Mouse (Mus musculus) forebrain, embryonic 12.5 days (tissue): ENCODE measurements at regions not wholly inside any gene's neighbourhood (a gene's known extent, or its start where the extent isn't known, plus 50 kb on each side); places are given as distances from the start of the nearest gene placed in this dataset.
A peak's percentile ranks its signal among the peaks of the same experiment; 100 is the strongest.
"Not testable (repeated sequence)": the region's sequence is repeated elsewhere in the genome, so short reads cannot be mapped to it uniquely, and the experiment has no call there.

Experiments
- ATAC-seq: fragments of 200-750 bp; cut with Nextera tagmentation; 2 replicates; pipeline ENCODE4 v1.8.0; 2017; ENCODE audit warnings: moderate TSS enrichment; ENCODE audit not compliant: low FRiP score
- H3K27ac ChIP-seq: fragments of 300-500 bp; sonication (generic); 2 replicates; pipeline ENCODE4 v1.5.1; 2016; ENCODE audit warnings: mild to moderate bottlenecking
- H3K27me3 ChIP-seq: fragments of 300-500 bp; sonication (generic); 2 replicates; pipeline ENCODE4 v1.6.1; 2016; ENCODE audit warnings: mild to moderate bottlenecking
- H3K36me3 ChIP-seq: fragments of 300-500 bp; sonication (generic); replicated peaks from 2 replicates; pipeline ENCODE4 v1.6.1; 2016; ENCODE audit warnings: mild to moderate bottlenecking
- H3K4me1 ChIP-seq: fragments of 300-500 bp; sonication (generic); 2 replicates; pipeline ENCODE4 v1.6.1; 2016
- H3K4me2 ChIP-seq: fragments of 300-500 bp; sonication (generic); 2 replicates; pipeline ENCODE4 v1.6.1; 2016; ENCODE audit warnings: mild to moderate bottlenecking, moderate library complexity
- H3K4me3 ChIP-seq: fragments of 300-500 bp; sonication (generic); replicated peaks from 2 replicates; pipeline ENCODE4 v1.5.1; 2016; ENCODE audit warnings: mild to moderate bottlenecking
- H3K9ac ChIP-seq: fragments of 300-500 bp; sonication (generic); 2 replicates; pipeline ENCODE4 v1.6.1; 2016; ENCODE audit warnings: mild to moderate bottlenecking
- H3K9me3 ChIP-seq: fragments of 300-500 bp; sonication (generic); 2 replicates; pipeline ENCODE4 v1.6.1; 2016
- WGBS: fragments of 180-500 bp; shearing (Covaris S2); methylation state at CpG from one replicate; pipeline ENCODE4 v1.1.7; 2016; 5-methylcytosine and 5-hydroxymethylcytosine counted together

DNA sequence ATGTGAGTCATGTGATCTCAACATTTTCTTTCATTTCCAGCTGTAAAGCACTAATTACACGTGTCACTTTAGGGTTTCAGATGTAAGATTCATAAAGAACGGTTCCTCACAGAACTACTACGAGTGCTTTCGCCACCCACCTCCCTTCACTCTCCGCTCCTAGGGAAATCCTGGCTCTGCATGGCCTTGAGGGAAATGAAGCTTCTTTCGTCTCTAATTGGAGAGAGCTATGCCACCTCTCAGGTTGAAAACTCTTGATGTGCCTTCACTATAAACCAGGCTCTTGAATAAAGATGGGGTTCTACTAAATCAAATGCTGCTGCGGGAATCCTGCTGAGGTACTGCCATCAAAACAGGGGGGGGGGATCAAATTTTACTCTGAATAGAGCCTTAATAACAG, 686.0 kb upstream of the Hs3st1 start:
- Histone ChIP-seq H3K27ac (no peak overlapping the region), H3K36me3 (no peaks in the 10 kb centered on the region), H3K4me3 (no peak overlapping the region), H3K4me1 (no peaks in the 10 kb centered on the region), H3K4me2 (no peak overlapping the region), H3K9me3 (no peaks in the 10 kb centered on the region), H3K9ac (no peak overlapping the region), H3K27me3 (no peaks in the 10 kb centered on the region)
- no peak for ATAC-seq
- WGBS = 70% methylated on average over 7 of the region's 7 CpGs

DNA sequence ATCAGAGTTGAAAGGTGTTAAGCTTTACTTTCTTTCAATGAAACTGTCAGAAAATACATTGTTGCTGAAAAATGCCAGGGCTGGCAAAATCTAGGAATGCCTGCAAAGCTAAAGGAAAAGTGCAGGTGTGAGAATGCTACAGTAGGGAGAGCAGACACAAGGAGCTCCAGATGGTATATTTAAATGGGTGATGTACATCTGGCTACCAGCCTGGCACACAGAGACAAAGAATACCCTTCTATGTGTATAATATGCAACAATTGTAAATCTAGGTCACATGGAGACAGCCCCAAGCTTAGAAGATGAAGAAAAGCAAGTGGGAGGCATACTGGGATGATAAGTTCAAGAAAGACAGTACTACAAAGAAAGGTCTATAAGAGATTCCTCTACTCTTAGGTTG, 647.4 kb upstream of the Hs3st1 start:
- no peaks in the 10 kb centered on the region for H3K9me3 ChIP-seq
- no peaks in the 10 kb centered on the region for H3K27me3 ChIP-seq
- no peak overlapping the region for H3K27ac ChIP-seq
- no peak for ATAC-seq
- no peaks in the 10 kb centered on the region for H3K36me3 ChIP-seq
- H3K4me1 ChIP-seq = no peaks in the 10 kb centered on the region
- H3K4me2 ChIP-seq = no peak overlapping the region
- H3K9ac ChIP-seq = no peak overlapping the region
- H3K4me3 ChIP-seq = no peak overlapping the region

DNA sequence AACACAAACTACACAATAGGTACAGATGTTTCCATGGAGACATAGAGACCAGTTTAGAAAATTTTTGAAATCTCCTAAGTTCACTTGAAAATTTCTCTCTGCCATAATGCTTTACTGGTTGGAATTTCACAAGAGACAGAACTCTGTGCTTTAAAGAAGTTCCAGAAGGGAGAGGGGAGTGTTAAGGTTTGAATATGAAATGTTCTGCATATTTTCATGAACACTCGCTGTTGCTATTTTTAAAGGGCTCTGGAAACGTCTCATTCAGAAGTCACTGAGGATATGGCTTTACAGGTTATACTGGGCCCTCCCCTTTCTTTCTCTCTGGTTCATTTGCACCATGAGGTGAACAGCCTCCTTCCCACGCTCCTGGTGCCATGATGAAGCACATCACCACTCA, 639.5 kb upstream of the Hs3st1 start:
- Histone ChIP-seq H3K27me3 (no peaks in the 10 kb centered on the region), H3K4me1 (no peaks in the 10 kb centered on the region), H3K9me3 (no peaks in the 10 kb centered on the region), H3K4me2 (no peak overlapping the region), H3K4me3 (no peak overlapping the region), H3K9ac (no peak overlapping the region), H3K36me3 (no peaks in the 10 kb centered on the region), H3K27ac (no peak overlapping the region)
- ATAC-seq = no peak
- WGBS = 80% methylated on average over 3 of the region's 3 CpGs

DNA sequence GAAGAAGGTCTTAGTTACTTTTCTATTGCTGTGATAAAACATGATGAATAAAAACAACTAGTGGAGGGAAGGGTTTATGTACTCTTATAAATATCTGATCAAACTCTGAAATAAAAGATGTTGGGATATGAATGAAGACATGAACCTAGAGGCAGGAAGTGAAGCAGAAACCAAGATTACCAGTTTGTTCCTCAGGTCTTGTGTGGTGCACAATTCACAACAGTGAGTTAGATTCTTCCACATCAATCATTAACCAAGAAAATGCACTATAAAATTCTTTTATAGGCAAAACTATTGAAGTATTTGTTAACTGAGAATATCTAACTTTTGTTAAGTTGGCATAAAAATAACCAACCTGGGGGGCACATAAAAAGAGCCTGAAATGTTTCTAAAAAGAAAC, 634.3 kb upstream of the Hs3st1 start:
- Histone ChIP-seq H3K4me2 (no peak overlapping the region), H3K36me3 (no peaks in the 10 kb centered on the region), H3K4me3 (no peak overlapping the region), H3K9ac (no peak overlapping the region), H3K9me3 (no peaks in the 10 kb centered on the region), H3K27ac (no peak overlapping the region), H3K27me3 (no peaks in the 10 kb centered on the region), H3K4me1 (no peaks in the 10 kb centered on the region)
- ATAC-seq = no peak

DNA sequence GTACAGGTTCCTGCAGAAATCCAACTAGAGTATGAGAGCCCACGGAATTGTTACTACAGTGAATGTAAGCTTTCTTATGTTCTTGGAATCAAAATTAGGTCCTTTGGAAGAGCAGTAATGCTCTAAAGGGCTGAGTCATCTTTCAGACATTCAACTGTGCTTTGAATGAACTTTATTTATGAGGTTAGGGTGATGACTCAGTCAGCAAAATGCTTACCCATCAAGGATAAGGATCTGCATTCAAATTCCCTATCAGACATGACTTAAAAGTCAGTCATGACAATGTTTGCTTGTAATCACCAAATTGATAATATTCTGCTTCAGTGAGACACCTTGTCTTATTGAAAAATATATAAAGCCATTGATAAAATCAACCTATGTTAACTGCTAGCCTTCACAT, 611.7 kb upstream of the Hs3st1 start:
- no peak overlapping the region for H3K9ac ChIP-seq
- H3K4me1 ChIP-seq = no peaks in the 10 kb centered on the region
- 95% methylated on average over 1 of the region's 1 CpGs for WGBS
- H3K27ac ChIP-seq = no peak overlapping the region
- no peaks in the 10 kb centered on the region for H3K9me3 ChIP-seq
- no peak overlapping the region for H3K4me3 ChIP-seq
- no peaks in the 10 kb centered on the region for H3K27me3 ChIP-seq
- no peak for ATAC-seq
- no peaks in the 10 kb centered on the region for H3K36me3 ChIP-seq
- H3K4me2 ChIP-seq = no peak overlapping the region

DNA sequence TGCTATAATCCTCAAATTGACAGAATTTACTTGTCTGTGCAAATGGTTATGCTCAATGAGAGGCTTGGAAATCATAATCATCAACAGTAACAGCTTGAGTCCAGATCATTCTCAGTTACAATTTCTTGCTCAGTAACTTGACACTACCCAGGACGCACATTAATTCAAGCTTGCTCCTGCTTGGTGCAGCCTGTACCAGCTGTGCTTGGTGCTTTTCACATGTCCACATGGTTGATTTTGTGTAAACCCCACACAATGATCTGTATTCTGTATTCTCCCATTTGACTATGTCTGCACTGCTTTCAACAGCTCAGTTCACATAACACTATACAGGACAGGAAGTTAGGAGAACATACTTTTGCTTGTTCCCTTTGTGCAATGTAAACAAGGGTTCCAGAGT, 576.0 kb upstream of the Hs3st1 start:
- H3K4me2 ChIP-seq = no peak overlapping the region
- H3K9me3 ChIP-seq = no peaks in the 10 kb centered on the region
- no peak overlapping the region for H3K9ac ChIP-seq
- WGBS = 57% methylated on average over 1 of the region's 1 CpGs
- ATAC-seq = peak; percentile 57
- H3K27ac ChIP-seq = no peak overlapping the region
- no peaks in the 10 kb centered on the region for H3K27me3 ChIP-seq
- H3K36me3 ChIP-seq = no peaks in the 10 kb centered on the region
- H3K4me3 ChIP-seq = no peak overlapping the region
- H3K4me1 ChIP-seq = no peaks in the 10 kb centered on the region

DNA sequence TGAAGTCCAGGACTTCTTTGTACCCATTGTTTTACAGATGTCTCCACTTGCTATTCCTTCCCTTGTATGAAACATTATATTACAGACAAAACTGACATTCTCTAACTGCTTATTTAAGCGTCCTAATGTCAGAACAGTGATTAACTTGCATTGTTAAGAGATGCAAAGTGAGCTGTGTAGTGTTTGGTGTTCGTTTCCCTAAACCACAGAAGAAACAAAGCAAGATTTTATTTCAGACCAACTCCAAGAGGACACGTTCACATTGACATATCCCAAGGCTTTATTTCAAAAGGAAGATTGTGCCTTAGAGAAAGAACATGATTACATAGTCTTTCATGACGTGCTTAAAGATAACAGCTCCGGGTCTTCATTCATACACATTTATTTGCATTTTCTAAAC, 553.2 kb upstream of the Hs3st1 start:
- no peaks in the 10 kb centered on the region for H3K4me1 ChIP-seq
- H3K9me3 ChIP-seq = no peaks in the 10 kb centered on the region
- 66% methylated on average over 5 of the region's 5 CpGs for WGBS
- H3K27ac ChIP-seq = no peak overlapping the region
- no peak overlapping the region for H3K9ac ChIP-seq
- no peak overlapping the region for H3K4me2 ChIP-seq
- ATAC-seq = no peak
- no peaks in the 10 kb centered on the region for H3K27me3 ChIP-seq
- no peak overlapping the region for H3K4me3 ChIP-seq
- H3K36me3 ChIP-seq = no peaks in the 10 kb centered on the region

DNA sequence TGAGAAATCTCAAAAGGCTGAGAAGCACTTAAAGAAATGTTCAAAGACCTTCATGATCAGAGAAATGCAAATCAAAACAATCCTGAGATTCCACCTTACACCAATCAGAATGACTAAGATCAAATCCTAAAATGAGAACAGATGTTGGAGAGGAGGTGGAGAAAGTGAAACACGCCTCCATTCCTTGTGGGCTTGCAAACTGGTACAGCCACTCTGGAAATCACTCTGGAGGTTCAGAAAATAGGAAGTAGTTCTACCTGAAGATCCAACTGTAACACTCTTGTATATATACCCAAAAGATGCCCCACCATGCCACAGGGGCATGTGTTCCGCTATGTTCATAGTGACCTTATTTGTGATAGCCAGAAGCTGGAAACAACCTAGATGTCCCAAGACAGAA, 549.5 kb upstream of the Hs3st1 start:
- not testable (repeated sequence) for ATAC-seq, H3K27ac ChIP-seq, H3K9me3 ChIP-seq, H3K9ac ChIP-seq, H3K27me3 ChIP-seq, H3K36me3 ChIP-seq, H3K4me3 ChIP-seq, H3K4me2 ChIP-seq, H3K4me1 ChIP-seq
- 83% methylated on average over 2 of the region's 2 CpGs for WGBS

DNA sequence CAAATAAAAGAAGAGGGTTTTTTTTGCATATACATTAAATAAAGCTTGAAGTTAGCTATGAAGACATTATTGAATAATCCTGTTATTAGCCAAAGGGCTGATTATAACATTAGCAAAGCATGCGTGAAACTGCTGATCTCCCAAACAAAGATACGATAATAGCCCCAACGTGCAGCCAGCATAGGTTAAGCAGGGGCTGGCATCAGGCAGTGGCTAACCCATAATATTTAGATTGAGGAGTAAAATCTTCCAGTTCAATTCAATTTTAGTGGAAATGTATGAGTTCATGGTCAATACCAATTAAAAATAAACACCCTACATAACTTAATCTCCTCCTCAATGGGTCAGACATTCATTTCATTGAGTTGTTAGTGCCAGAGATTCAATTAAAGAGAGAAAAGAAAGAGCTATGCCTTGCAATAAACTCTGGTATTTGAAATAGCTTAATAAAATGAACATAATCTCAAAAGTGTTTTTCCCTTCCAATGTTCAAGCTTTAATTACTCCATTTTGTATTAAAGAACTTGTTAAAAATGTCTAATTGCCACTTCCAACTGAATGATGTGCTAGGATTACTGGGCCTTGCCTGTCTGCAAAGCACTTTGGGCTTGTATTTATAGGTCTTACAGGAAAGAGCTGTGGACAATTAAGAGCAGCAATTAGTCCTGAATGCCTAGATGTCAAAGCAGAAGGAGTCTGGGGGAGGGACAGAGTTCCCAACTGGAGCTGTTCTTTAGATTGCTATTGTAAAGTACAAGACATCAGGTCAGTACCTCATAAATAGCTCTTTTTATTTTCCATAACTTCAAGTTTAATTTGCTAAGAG, 539.8 kb upstream of the Hs3st1 start:
- Histone ChIP-seq H3K36me3 (no peaks in the 10 kb centered on the region), H3K27me3 (no peaks in the 10 kb centered on the region), H3K9ac (no peak overlapping the region), H3K9me3 (no peaks in the 10 kb centered on the region), H3K4me1 (no peaks in the 10 kb centered on the region; the same call in 1 of the 2 replicates), H3K27ac (no peak overlapping the region), H3K4me3 (no peak overlapping the region), H3K4me2 (no peak overlapping the region)
- ATAC-seq = peak; percentile 82; the same call in 1 of the 2 replicates
- 20% methylated on average over 3 of the region's 3 CpGs for WGBS

DNA sequence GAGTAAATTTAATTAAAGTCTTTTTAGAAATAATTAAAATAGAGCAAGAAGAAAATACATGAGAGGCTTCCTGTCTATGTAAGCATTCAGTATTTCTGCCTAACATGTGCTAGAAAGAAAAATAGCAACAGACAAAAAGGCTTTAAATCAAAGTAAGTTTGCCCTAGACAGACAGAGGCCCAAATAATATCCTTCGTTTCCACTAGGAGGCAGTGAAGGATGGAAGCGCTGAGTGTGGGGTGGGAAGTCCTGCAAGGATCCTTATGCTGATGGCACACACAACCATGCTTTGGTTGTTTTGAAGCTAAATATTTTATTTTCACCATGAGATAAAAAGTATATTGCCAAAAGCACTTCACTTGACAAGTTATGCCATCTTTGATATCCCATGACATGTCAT, 527.1 kb upstream of the Hs3st1 start:
- ATAC-seq = no peak
- Histone ChIP-seq H3K36me3 (no peaks in the 10 kb centered on the region), H3K4me3 (no peak overlapping the region), H3K4me1 (no peaks in the 10 kb centered on the region), H3K9me3 (no peaks in the 10 kb centered on the region), H3K9ac (no peak overlapping the region), H3K27me3 (no peaks in the 10 kb centered on the region), H3K27ac (no peak overlapping the region), H3K4me2 (no peak overlapping the region)
- 41% methylated on average over 2 of the region's 2 CpGs for WGBS

DNA sequence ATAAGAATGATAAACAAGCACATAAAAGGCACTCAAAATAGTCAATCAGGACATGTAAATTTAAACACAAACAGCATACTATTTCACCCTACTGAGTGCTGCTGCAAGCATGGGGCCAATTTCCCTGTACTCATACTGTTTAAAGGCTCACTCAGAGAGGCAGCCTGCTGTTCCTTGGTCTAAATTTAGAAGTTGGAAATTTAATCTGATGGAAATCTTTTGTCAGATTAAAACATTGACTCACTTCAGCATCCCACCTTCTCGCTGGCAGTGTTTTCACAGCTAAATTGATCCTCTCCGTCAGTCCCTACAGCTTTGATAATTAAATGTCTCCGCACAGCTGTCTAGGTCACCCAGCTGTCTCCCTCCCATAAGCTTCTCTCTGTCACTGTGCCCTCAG, 491.4 kb upstream of the Hs3st1 start:
- 76% methylated on average over 3 of the region's 3 CpGs for WGBS
- no peak overlapping the region for H3K4me2 ChIP-seq
- H3K4me3 ChIP-seq = no peak overlapping the region
- H3K9me3 ChIP-seq = no peaks in the 10 kb centered on the region
- ATAC-seq = no peak
- no peak overlapping the region for H3K9ac ChIP-seq
- no peak overlapping the region for H3K27ac ChIP-seq
- H3K4me1 ChIP-seq = no peaks in the 10 kb centered on the region
- H3K36me3 ChIP-seq = no peaks in the 10 kb centered on the region
- H3K27me3 ChIP-seq = no peaks in the 10 kb centered on the region
